Mouse (Mus musculus) hindbrain, embryonic 13.5 days (tissue): Measurements from ENCODE around the gene Cfap54. TPM values are rescaled to one million over a fixed set of nuclear protein-coding genes. Genes with fewer than 3 reads are reported as not detected.

ENCODE experiments used
- ATAC-seq: fragments of 200-750 bp; cut with Nextera tagmentation; 2 replicates; pipeline ENCODE4 v1.8.0; 2017; ENCODE audit warnings: moderate TSS enrichment; ENCODE audit not compliant: low FRiP score
- H3K27ac ChIP-seq: fragments of 300-500 bp; sonication (generic); 2 replicates; pipeline ENCODE4 v1.5.1; 2015; ENCODE audit warnings: inconsistent platforms, mild to moderate bottlenecking, moderate library complexity
- H3K27me3 ChIP-seq: fragments of 300-500 bp; sonication (generic); 2 replicates; pipeline ENCODE4 v1.6.1; 2015; ENCODE audit warnings: mild to moderate bottlenecking, inconsistent platforms
- H3K36me3 ChIP-seq: fragments of 300-500 bp; sonication (generic); 2 replicates; pipeline ENCODE4 v1.6.1; 2015; ENCODE audit warnings: mild to moderate bottlenecking, inconsistent platforms
- H3K4me1 ChIP-seq: fragments of 300-500 bp; sonication (generic); replicated peaks from 2 replicates; pipeline ENCODE4 v1.6.1; 2015; ENCODE audit warnings: inconsistent platforms
- H3K4me2 ChIP-seq: fragments of 300-500 bp; sonication (generic); 2 replicates; pipeline ENCODE4 v1.6.1; 2015; ENCODE audit warnings: inconsistent platforms, mild to moderate bottlenecking, moderate library complexity
- H3K4me3 ChIP-seq: fragments of 300-500 bp; sonication (generic); 2 replicates; pipeline ENCODE4 v1.5.1; 2015; ENCODE audit warnings: mild to moderate bottlenecking, inconsistent platforms
- H3K9ac ChIP-seq: fragments of 300-500 bp; sonication (generic); 2 replicates; pipeline ENCODE4 v1.6.1; 2015; ENCODE audit warnings: mild to moderate bottlenecking, inconsistent platforms
- H3K9me3 ChIP-seq: fragments of 300-500 bp; sonication (generic); 2 replicates; pipeline ENCODE4 v1.6.1; 2016; ENCODE audit warnings: inconsistent platforms
- WGBS: fragments of 180-500 bp; shearing (Covaris S2); methylation state at CpG from one replicate; pipeline ENCODE4 v1.1.7; 2015; 5-methylcytosine and 5-hydroxymethylcytosine counted together
- polyA plus RNA-seq: library from polyadenylated mRNA; unstranded; fragments of >200 nt; fragmentation: Nextera tagmentation; extraction: Ambion mirVana; gene quantifications from 2 replicates; pipeline ENCODE4 v1.2.1, GENCODE M21; 2015

Cfap54 gene
- polyA plus RNA-seq = 1.9 and 3.6 TPM in 2 replicates

DNA sequence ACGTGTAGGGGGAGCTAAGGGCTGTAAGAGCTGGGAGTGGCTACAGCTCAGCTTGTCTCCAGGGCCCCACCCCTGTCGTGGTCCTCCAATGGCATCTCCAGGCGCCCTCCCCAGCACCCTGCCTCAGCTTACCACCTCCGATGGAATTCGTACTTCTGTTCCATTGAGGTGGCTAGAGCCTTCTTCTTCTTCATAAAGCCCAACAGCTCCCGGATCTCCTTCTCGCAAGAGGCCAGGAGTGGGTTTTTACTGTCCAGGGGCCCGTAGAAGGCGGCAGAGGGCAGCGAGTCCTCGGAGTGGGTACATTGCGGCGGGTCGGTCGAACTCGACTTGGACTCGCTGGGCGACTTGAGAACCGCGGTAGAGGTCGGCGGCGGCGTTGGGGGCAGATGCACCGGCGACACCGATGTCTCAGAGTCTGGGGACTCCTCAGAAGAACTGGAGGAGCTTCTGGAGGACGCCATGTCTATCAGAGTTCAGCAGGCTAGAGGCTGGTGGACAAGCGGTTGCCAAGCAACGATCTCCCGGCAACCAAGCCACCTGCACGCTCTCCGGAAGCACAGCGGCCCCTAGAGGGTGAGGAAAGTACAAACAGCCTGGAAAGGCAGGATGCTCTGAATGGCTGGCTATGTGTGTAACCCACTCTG lies at the start of gene Cfap54:
Gene Cfap54 (minus strand): TSS at position 486 of the 647 bp plus-strand sequence.
- H3K27me3 ChIP-seq = no peaks in the 10 kb centered on the region
- H3K9ac ChIP-seq = peak within 1 kb of the TSS; percentile 61; the same call in 1 of the 2 replicates
- H3K36me3 ChIP-seq = no peaks in the 10 kb centered on the region
- peak within 1 kb of the TSS; percentile 66; the same call in 1 of the 2 replicates for H3K27ac ChIP-seq
- no peaks in the 10 kb centered on the region for H3K9me3 ChIP-seq
- ATAC-seq = peak; percentile 86
- H3K4me1 ChIP-seq = peaks cover 33% of the 10 kb centered on the region
- H3K4me2 ChIP-seq = peak within 1 kb of the TSS; percentile 67
- peak within 1 kb of the TSS; percentile 54 for H3K4me3 ChIP-seq
- under 1% methylated on average over 34 of the region's 34 CpGs for WGBS

DNA sequence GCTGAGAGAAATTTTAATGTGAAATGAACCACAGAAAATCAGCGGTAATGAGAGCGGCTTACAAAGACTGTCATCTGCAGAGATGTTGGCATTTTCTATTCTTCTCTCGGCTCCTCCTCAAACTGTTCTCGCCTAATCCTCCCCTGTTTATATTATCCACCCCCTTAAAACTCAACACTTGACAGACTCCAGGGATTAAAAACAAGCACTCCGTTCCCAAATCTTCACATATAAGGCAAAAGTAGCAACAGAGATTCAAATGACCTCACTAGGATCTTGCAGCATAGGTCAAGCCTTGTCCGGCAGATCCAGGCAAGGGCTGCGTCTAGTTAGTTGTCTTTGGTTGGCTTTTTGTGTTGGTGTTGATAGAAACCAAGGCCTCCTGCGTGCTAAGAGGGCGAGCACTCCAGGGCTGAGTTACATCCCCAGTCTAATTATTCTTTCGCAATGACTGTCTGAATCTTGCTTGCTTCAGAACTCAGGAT lies 49.1 kb upstream of the Cfap54 start:
- no peaks in the 10 kb centered on the region for H3K4me1 ChIP-seq
- no peak overlapping the region for H3K9ac ChIP-seq
- H3K36me3 ChIP-seq = no peaks in the 10 kb centered on the region
- 70% methylated on average over 10 of the region's 10 CpGs for WGBS
- no peaks in the 10 kb centered on the region for H3K27me3 ChIP-seq
- no peak overlapping the region for H3K4me3 ChIP-seq
- ATAC-seq = no peak
- H3K9me3 ChIP-seq = no peaks in the 10 kb centered on the region
- H3K27ac ChIP-seq = peak overlapping the region; percentile 25; the same call in 1 of the 2 replicates
- no peak overlapping the region for H3K4me2 ChIP-seq

GRCm38 (mm10) chr10:93129904-93130455 lies 48.6 kb upstream of the Cfap54 start:
- Histone ChIP-seq H3K9me3 (no peaks in the 10 kb centered on the region), H3K27me3 (no peaks in the 10 kb centered on the region), H3K27ac (no peak overlapping the region), H3K36me3 (no peaks in the 10 kb centered on the region), H3K4me3 (no peak overlapping the region), H3K4me1 (no peaks in the 10 kb centered on the region), H3K4me2 (no peak overlapping the region), H3K9ac (no peak overlapping the region)
- no peak for ATAC-seq
- whole genome bisulfite sequencing = 64% methylated on average over 9 of the region's 9 CpGs

- Histone ChIP-seq H3K4me2 (no peak overlapping the region), H3K4me3 (no peak overlapping the region), H3K36me3 (no peaks in the 10 kb centered on the region), H3K27me3 (no peaks in the 10 kb centered on the region), H3K4me1 (no peaks in the 10 kb centered on the region), H3K27ac (no peak overlapping the region), H3K9me3 (no peaks in the 10 kb centered on the region), H3K9ac (no peak overlapping the region)
- 100% methylated on average over 1 of the region's 1 CpGs for WGBS
- ATAC-seq = no peak
Observed at GRCm38 (mm10) chr10:93129345-93129744, 47.9 kb upstream of the Cfap54 start.

DNA sequence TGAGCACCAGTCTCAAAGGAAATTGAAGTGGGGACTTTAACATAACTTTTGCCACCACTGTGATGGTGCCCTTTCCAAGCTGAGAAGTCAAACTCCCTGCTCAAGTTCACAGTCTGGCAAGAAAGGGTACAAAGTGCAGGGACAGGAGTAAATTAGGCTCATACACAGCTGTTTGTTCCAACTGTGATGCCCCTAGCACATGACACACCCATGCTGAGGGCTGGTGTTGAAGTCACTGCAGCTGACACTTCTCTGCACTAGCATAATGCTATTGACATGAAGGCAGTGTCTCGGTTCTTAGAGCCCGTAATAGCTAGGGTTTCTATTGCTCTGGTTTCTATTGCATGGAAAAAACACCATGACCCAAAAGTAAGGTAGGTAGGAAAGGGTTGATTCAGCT lies 47.1 kb upstream of the Cfap54 start:
- Histone ChIP-seq H3K4me1 (no peaks in the 10 kb centered on the region), H3K9me3 (no peaks in the 10 kb centered on the region), H3K4me2 (no peak overlapping the region), H3K36me3 (no peaks in the 10 kb centered on the region), H3K9ac (no peak overlapping the region), H3K27me3 (no peaks in the 10 kb centered on the region), H3K27ac (no peak overlapping the region), H3K4me3 (no peak overlapping the region)
- WGBS = 95% methylated on average over 2 of the region's 2 CpGs
- no peak for ATAC-seq

DNA sequence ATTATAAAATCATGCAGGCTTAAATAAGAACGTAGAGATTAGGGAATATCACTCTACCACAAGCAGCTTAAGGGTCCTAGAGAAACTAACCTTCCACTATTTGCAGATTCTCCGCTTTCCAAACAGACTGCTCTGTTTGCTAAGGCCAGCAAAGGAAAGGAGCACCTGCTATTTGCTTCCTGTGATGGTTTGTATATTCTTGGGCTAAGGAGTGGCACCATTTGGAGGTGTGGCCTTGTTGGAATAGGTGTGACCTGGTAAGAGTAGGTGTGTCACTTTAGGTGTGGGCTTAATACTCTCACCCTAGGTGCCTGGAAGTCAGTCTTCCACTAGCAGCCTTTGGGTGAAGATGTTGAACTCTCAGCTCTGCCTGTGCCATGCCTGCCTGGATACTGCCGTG lies 44.6 kb upstream of the Cfap54 start:
- Histone ChIP-seq H3K27me3 (no peaks in the 10 kb centered on the region), H3K4me2 (no peak overlapping the region), H3K9ac (no peak overlapping the region), H3K9me3 (no peaks in the 10 kb centered on the region), H3K27ac (no peak overlapping the region), H3K4me3 (no peak overlapping the region), H3K36me3 (no peaks in the 10 kb centered on the region), H3K4me1 (peaks cover 3% of the 10 kb centered on the region; the same call in 1 of the 2 replicates)
- WGBS = 91% methylated on average over 3 of the region's 3 CpGs
- no peak for ATAC-seq

GRCm38 (mm10) chr10:93123957-93124613 lies 42.7 kb upstream of the Cfap54 start:
- H3K4me2 ChIP-seq = no peak overlapping the region
- H3K4me3 ChIP-seq = no peak overlapping the region
- no peak overlapping the region for H3K9ac ChIP-seq
- peaks cover 3% of the 10 kb centered on the region; the same call in 1 of the 2 replicates for H3K4me1 ChIP-seq
- peak overlapping the region; percentile 12; the same call in 1 of the 2 replicates for H3K27ac ChIP-seq
- H3K27me3 ChIP-seq = no peaks in the 10 kb centered on the region
- H3K36me3 ChIP-seq = no peaks in the 10 kb centered on the region
- WGBS = 75% methylated on average over 12 of the region's 12 CpGs
- no peaks in the 10 kb centered on the region for H3K9me3 ChIP-seq
- no peak for ATAC-seq

- H3K27ac ChIP-seq = no peak overlapping the region
- WGBS = 78% methylated on average over 4 of the region's 4 CpGs
- peaks cover 3% of the 10 kb centered on the region; the same call in 1 of the 2 replicates for H3K4me1 ChIP-seq
- H3K27me3 ChIP-seq = no peaks in the 10 kb centered on the region
- no peak overlapping the region for H3K9ac ChIP-seq
- H3K36me3 ChIP-seq = no peaks in the 10 kb centered on the region
- no peak overlapping the region for H3K4me2 ChIP-seq
- ATAC-seq = no peak
- H3K4me3 ChIP-seq = no peak overlapping the region
- H3K9me3 ChIP-seq = no peaks in the 10 kb centered on the region
Observed at GRCm38 (mm10) chr10:93123310-93123709, 41.9 kb upstream of the Cfap54 start.

DNA sequence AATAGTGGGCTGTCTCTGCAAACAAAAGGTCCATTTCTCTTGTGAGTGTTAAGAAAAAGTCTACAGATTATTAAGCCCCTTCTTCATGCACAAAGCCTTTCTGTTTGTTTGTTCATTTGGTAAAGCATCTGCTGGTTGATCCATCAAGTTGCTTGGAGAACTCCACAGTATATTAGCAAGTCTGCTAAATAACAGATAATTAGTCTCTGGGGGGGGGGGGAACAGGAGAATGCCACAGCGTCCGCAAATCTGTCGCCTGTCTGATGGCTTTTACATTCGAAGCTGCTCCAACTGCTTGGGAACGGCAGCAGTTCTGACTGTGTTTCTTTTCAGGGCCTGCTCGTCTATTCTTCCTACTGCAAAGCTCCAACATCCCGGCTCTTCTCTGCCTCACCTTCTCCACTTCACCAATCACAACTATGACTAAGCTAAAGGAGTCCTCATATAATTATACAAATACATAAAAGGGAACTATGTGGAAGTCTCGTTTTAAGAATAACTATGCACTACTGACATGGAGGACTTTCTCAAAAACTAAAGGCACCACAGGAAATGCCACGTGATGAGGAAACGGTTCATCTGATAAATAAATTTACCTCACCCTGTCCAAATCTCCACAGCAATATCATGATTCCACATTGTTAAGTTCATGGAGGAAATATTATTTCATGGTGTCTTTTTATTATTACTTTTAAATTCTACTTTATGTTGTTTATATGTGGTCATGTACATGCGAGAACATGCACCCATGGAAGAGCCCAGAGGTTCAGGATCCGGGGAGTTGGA lies 41.2 kb upstream of the Cfap54 start:
- no peak for ATAC-seq
- 58% methylated on average over 12 of the region's 12 CpGs for WGBS
- Histone ChIP-seq H3K36me3 (no peaks in the 10 kb centered on the region), H3K4me2 (no peak overlapping the region), H3K27me3 (no peaks in the 10 kb centered on the region), H3K4me3 (no peak overlapping the region), H3K4me1 (peaks cover 3% of the 10 kb centered on the region; the same call in 1 of the 2 replicates), H3K9me3 (no peaks in the 10 kb centered on the region), H3K27ac (peak overlapping the region; percentile 48; the same call in 1 of the 2 replicates), H3K9ac (no peak overlapping the region)

DNA sequence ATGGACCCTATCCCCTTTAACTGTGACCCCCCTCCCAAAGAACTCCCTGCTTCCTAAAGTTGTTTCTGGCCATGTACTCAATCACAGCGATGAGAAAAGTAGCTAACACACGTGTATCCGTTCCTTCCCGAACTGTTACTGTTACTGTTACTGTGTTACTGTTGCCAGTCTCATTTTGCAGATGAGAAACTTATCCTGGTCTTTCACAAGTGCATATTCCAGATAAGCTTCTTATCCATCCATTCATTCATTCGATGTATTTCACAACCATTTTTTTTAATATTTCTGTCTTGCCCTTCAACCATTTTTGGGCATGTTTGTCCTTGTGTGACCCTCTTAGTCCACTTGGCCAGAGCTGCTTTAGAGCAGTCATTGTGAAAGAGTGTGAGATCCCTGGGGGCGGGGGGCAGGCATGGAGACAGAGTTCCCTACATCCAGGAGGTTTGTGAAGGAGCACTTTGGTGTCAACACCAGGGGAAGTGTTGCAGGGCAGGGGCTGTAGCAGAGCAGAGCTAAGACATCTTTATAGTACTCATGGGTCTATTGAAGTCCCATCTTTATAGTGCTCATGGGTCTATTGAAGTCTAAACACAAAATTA lies 39.9 kb upstream of the Cfap54 start:
- Histone ChIP-seq H3K9me3 (no peaks in the 10 kb centered on the region), H3K27me3 (no peaks in the 10 kb centered on the region), H3K27ac (no peak overlapping the region), H3K4me3 (no peak overlapping the region), H3K9ac (no peak overlapping the region), H3K4me2 (no peak overlapping the region), H3K4me1 (peaks cover 3% of the 10 kb centered on the region; the same call in 1 of the 2 replicates), H3K36me3 (no peaks in the 10 kb centered on the region)
- no peak for ATAC-seq
- 92% methylated on average over 6 of the region's 6 CpGs for WGBS

- Histone ChIP-seq H3K27ac (peak overlapping the region; percentile 59), H3K4me1 (peaks cover 3% of the 10 kb centered on the region; the same call in 1 of the 2 replicates), H3K9ac (no peak overlapping the region), H3K4me2 (no peak overlapping the region), H3K27me3 (no peaks in the 10 kb centered on the region), H3K4me3 (no peak overlapping the region), H3K36me3 (no peaks in the 10 kb centered on the region), H3K9me3 (no peaks in the 10 kb centered on the region)
- WGBS = 69% methylated on average over 5 of the region's 5 CpGs
- no peak for ATAC-seq
Observed at GRCm38 (mm10) chr10:93119809-93120208, 38.4 kb upstream of the Cfap54 start.
